Mouse (Mus musculus) frontal cortex, postnatal 14 days (tissue): ENCODE data around the gene Adamtsl3.
"Not testable (repeated sequence)": the region's sequence is repeated elsewhere in the genome, so short reads cannot be mapped to it uniquely, and the experiment has no call there.

ENCODE experiments used
- DNase-seq, 2 experiments: peaks; one replicate each; pipeline ENCODE4 v3.0.0; 2022; ENCODE audit warnings: low spot score in 2 of 2

Adamtsl3 gene

DNA sequence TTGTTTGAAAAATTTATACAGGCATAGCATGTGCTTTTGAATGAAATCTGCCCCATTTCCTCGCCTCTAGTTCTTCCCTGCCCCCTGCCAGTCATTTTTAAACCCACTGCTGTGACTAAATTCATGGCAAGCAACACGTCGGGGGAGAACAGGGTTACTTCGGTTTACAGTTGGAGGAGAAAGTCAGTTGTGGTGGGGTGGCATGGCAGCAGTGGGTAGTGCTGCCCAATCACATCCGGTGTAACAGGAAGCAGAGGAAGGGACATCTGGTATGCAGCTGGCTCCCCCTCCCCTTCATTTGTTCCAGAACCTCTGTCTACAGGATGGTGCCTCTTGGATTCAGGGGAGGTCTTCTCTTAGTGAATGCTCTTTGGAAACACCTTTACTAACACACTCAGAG lies 25.6 kb downstream of the Adamtsl3 start:
- DNase-seq: no peak

DNA sequence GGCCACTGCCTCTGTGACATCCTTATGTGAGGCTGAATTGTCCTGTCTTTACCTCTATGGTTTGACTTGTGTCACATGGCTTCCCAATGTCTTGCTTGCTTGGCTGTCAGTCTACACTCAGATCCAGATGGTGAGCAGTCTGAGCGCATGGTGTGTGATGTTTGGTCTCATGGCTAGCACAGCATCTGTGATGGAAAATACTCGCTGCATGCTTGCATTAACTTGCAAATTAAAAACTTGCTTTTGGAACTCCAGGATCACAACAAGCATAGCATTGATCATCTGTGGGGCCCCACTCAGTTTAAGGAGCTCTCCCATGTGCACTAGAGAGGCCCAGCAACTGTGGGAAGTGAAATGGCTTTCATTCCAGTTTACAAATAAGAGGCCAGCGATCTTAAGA lies 29.1 kb downstream of the Adamtsl3 start:
- no peak for DNase-seq

DNA sequence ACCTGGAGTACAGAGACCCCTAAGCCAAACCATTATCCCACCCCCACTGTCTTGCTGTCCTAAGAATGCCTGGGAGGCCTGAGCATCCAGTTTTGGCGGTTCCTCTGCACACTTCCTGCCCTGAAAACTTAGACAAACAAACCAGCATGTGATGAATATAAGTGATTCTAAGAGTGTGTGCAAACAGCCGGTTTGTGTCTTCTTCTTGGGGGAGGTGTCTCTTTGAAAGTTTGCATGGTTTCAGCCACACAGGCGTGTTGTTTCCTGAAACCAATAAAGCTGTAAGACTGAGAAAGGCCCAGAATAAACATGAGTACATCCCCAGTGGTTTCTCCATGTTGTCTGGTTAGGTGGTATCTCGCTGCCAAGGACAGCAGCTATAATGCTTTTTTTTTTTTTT lies 30.6 kb downstream of the Adamtsl3 start:
- DNase-seq: no peak

DNA sequence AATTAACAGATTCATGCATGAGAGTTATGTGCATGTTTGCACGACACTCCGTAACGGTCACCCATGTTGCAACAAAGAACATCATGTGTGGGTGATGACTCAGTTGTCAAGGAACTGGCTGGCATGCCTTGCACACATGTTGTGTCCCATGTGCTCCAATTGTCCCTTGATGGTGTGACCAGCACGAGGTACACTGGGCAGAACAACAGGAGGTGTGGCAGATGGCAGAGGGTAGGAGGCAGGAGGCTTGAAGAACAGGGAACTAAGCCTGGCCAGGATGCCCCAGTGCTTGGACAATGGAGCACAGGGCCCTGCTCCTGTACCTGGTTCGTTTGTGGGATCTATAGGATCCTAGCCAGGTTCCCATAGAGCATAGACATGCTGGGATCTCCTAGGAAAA lies 31.0 kb downstream of the Adamtsl3 start:
- DNase-seq: no peak

DNA sequence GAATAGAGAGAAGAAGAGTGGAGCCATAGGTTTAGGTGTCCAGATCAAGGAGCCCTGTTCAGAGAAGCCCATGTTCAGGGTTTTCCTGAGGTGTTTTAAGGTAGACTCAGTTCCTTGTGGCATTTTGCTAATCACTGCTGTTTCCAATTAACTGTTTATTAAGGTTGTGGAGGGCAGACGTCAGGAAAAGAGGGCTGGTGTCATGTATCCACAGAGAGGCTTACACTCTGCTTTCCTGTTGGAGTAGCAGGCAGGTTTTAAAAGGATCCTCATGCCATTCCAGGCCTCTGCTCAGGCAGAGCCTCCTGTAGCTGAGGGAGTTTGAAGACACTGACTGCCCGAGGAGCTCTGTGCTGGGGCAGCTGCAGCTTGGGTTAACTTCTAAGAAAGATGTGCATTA lies 32.6 kb downstream of the Adamtsl3 start:
- no peak for DNase-seq

DNA sequence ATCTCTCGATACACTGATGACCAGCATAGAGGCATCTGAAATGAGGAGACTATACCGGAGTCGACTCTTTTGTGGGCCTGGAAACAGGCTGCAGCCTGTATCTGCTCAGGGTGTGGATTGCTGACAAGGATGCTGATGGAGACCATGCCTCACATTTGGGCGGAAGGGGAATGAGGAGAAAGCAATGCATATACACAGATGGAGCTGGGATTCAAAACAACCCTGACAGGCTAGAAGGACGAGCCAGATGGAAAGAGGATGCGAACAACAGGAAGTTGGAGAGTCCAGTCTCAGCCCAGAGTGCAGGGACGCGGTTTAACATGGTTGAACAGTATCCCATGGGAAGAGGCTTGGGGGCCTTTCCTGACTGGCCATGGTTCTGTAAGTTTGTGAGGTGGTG lies 34.6 kb downstream of the Adamtsl3 start:
- no peak for DNase-seq

DNA sequence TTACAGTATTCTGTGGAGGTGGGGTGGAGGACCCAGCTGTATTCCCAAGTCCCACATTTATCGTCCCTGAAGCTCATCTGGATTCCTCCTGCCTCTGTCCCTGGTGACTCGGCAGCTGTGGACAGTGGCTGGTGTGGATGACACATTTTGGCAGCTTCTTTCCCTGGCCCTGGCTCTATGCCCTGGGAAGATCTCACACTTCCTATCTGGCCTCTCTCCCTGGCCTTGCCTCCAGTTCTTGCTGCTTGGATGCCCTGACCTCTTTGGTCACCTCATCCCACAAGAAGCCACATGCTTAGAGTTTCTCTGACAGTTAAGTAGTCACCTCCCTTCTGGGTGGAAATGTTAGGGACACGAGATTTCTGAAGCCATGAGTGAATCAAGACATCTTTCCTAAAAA lies 35.9 kb downstream of the Adamtsl3 start:
- no peak for DNase-seq

DNA sequence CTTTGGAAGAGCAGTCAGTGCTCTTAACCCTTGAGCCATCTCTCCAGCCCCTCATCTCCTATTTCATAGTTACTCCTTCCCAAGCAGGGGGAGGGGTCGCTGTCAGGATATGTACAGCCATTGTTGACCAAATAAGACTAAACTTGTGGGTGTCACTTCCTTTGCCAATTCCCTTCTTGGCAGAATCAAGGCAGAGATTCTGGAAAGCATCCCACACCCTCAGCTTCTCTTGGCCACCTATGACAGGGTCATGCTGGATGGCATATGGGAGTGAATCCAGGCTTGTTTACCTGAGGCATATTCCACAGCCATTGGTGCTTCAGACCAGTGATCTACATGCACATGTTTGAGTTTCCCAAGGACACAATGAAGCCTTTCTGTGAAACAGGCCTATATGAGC lies 42.8 kb downstream of the Adamtsl3 start:
- no peak for DNase-seq

DNA sequence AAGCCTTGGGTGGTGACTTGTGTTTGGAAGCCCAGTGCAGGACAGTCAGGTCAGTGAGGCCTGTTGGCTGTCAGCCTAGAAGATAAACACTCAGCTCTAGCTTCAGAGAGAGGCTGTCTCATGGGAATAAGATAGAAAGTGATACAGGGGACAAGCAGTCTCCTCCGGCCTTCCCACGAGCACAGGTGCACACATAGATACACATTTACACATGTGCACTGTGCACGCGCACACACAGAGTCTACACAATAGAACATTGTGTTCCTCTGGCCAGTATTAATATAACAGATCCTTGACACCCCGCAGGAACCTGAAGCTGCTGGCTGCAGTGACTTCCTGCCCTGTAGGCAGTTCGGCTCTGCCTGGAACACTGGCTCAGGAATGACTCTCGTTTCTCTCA lies 44.3 kb downstream of the Adamtsl3 start:
- DNase-seq: no peak

DNA sequence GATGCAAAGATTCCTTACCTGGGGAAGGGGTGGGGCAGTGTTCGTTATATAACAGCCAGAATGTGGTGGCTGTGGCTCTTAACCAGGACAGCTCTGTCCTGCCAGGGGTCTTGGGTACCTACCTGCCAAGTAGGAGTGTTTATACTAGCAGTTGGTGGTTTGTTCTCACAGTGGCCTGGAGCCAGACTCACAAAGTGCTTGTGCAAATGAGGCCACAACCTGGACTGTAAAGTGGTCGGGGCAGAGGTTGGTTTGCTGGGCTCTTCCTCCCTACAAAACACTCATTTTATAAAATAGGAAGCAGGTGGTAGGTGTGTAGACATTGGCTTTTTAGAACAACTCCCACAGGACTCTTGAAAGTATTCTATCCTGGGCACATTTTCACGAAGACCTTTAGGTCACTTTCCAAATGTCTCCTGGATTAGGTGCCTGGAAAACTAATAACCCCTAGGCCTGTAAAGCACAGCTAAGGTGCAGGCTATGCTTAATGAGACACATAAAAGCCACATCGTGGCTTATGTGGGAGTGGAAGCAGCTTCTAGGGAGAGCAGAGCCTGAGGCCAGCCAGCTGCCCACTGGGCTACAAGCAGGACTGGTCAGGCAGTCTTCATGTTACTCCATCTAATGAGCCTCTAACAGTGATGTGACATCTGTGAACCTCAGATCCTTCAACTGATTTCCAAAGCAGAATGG lies 47.5 kb downstream of the Adamtsl3 start:
- DNase-seq: no peak

DNA sequence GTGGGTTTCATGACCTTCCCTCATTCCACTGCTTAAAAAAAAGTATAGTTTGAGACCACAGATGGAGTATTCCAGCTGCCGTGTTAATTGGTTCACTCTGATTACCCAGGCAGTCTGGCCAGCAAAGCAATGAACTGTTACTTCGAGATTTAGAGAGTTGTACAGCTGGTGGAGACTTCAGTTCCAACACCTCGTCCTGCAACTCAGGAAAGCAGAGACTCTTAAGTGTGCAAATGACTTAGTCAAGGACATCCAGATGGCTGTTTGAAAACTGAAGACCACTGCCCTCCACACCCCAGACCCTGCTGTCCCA lies 48.0 kb downstream of the Adamtsl3 start:
- no peak for DNase-seq

DNA sequence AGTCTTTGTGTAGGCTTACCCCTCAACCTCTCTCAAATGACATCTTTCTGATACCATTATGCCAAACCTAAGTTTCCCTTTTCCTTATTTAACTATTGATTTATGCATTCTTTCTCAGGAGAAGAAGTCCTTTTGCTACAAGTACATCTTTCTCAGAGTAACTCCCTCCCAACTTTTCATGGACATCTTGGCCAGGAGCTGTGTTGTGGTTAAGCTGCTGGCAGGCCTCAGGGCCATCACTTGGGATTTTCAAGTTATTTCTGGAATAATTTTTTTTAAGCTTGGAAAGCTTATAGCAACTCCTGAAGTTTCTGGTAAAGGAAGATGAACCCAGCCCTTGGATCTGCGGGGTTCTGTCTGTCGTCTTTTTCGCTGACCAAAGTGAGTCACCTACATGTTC lies 51.6 kb downstream of the Adamtsl3 start:
- no peak for DNase-seq

DNA sequence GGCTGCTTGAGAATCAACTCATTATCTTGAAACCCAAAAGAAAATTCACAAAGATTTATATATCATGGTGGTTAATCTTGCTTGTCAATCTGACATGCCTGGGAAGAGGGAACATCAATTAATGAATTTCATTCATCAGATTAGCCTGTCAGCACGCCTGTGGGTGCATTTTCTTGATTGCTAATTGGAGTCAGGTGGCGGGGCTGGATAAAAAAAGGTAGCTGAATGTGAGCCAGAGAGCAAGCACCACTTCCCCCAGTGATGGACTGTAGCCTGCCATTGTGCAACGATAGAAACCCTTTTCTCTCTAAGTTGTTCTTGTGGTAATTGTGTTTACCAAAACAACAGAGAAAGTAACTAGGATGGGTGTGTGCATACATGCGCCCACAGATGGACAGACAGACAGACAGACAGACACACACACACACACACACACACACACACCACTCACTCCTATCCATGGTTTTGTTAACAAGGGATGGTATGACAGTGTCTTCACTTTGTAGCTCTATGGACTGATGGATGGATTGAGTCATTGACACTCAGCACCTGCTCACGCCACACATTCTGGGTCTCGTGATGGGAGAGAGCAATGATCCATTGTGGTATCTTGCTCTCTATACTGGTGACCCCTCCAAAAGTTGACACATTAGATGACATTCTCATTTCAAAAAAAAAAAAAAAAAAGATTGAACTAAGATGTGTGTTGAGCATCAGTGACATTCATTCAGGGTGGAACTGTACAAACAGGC lies 59.1 kb downstream of the Adamtsl3 start:
- DNase-seq: no peak

DNA sequence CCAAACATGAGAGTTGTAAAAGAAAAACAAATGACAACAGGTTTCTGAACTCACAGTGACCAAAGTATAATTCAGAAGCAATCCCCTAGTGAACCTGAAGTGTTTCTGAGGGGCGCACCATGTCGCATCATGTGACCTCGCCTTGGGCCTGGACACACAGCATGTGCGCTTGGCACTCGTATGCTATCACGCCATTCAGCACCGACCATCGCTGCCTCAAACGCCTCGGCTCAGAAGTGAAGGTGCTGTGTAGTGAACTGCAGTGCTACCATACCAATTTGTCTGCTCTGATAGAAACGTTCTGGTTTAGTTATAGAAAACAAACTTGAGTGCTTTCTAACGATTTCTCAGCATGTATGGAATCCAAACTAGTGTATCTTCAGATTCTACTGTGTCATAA lies 59.7 kb downstream of the Adamtsl3 start:
- no peak for DNase-seq

DNA sequence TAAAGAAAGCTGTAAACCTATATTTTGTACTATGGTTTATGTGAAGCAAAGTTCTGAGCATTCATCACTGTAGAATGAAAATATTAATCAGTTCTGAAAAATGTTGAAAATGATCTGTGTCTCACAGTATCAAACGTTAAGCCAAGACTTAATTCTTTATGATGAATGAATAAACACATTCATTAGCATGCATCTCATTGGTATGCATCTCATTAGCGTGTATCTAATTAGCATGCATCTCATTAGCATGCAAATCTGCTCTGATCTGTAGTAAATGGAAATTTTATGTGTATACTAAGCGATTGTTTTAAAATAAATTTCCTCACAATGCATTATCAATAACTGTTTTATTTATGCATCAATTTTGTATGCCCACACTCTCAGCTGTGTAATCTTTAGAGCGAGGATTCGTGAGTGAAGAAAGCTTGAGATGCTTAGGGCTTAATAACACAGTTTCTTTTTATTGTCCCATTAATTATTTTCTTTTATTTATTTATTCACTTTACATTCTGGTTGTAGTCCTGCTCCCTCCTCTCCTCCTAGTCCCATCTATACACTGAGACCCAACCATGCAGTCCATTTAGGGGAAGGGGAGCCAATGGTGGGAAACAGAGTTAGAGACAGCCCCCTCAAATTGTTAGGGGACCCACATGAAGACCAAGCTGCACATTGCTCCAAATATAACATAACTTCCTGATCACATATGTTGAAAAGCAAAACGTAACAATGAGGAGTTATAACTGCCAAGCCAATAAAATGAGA lies 60.4 kb downstream of the Adamtsl3 start:
- DNase-seq: no peak

DNA sequence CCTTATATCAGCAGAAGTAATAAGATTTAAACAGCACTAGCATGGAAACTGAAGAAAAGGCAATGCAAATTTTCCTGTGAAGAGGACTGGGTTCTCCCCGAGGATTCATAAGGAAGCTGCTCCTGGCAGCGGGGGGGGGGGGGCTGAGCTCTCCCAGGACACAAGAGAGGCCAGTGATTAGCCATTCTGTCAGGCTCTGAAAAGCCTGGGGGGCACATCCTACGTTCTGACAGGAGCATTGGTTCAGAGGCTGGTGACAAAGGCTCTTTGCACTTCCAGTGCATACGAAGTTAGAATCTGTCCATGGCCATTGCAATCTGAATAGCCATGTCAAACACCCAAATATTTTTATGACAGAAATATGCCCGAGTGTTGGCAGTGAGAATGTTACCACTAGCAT lies 61.4 kb downstream of the Adamtsl3 start:
- DNase-seq: no peak

DNA sequence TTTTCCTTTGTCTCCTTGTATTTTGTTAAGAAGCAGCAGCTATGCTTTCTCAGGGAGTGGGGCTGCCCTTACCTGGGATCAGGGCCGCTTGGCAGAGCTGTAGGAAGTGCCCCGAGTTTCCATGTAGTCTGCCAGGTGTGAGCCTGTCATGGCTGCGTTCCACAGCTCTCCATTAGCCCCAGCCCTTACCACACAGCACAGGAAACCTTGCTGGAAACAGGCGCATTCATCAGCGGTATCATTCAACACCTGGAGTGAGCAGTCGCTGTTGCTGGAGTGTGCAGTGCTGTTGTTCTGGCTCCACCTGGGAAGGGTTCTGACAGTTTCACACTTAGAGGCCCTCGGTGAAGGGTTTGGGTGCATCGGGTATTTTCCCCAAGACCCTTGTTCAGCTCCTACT lies 62.1 kb downstream of the Adamtsl3 start:
- no peak for DNase-seq

DNA sequence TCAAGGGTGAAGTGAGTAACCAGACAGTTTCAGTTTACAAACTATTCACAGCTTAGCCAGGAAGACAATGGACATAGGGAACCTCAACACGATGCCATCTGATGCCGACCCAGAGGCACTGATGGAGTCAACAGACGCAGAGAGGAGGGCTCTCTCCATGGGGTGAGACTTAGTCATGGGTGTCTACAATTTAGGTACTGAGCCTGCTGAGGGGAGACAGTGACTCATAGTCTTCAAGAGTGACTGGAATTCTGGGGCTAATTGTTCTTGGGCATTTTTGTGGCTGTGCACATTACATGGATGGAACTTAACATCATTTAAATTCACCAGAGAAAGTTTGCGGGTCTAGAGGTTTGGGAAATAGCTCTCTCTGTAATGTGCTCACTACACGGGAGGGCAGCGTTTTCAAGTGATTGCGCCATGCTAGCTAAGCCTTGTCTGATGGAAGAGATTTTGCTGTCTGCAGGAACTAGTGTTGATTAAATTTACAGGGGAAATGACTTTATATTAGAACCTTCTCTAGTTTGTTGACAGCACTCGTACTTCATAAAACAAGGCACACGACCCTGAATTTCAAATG lies 70.1 kb downstream of the Adamtsl3 start:
- DNase-seq: no peak

DNA sequence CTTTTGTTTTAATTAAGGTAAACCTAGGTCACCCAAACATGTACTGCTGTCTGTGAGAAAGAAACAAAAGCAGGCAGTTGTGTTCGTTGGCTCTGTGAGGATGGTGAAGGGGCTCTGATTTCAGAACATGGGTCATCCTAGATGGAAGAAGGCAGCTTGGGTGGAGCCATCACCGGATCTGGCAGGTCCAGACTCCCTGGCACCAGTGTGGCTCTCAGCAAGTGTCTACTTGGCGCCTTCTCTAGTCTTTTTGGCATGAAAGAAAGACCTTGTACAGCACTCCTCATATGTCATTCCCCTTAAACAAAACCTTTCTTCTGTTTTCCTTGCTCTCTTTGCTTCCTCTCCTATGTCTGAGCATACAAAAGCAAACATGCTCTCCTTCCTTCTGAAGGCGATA lies 75.5 kb downstream of the Adamtsl3 start:
- no peak for DNase-seq

DNA sequence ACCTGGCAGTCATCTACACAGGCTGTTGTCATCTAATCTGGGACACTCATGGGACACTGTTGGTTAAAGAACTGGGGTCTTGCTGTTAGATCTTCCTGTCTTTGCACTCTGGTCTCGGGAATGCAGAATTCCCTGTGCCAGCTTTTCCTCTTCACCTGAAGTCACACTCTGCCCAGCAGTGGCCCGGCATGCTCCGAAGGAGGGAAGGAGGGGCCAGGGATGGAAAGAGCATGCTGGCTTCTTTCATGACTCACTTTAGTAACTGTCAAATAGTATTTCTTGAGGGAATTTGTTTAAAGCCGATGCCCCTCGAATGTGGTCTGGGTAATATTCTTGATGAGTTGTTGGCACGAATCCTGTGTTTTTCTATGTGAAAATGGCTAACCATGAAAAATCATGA lies 81.2 kb downstream of the Adamtsl3 start:
- no peak for DNase-seq

DNA sequence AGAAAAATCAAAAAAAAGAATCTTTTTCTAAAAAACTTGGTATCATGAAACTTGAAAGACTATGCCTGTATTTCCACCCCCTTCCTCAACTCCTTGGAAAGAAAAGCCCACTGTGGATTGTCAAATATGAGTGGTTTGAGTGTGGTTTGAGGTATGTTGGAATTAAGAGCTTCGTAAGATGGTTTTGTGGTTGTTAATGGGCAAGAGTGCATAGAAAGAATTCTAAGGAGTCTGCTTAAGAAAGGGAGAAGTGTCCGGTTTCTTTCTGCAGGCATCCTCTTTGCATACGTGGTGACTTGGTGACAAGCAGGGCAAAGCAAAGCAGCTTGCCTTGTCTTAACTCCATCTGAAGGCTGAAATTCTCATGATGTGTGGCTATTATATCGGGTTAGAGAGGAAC lies 81.6 kb downstream of the Adamtsl3 start:
- DNase-seq: no peak

DNA sequence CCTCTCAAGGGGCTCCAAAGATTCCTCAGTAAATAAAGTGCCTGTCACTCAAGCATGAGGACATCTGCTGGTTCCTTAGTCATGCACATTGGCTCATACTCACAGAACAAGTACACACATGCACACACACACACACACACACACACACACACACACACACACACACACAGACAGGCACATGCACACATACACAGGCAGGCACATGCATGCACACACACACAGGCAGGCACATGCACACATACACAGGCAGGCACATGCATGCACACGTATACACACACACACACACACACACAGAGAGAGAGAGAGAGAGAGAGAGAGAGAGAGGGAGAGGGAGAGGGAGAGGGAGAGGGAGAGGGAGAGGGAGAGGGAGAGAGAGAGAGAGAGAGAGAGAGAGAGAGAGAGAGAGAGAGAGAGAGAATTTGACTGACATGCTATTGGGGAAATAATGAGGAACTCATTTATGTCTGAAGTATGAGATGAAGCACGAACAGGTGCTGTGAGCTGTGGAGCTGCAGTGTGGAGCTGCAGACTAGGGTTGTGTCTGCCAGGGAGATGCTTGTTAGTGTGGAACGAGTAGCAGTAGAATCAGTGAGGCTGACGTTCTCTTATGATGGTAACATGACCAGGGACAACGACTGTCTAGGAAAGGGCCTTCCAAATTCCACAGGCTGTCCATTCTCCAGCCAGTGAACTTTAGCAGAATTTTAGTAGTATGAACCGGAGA lies 85.0 kb downstream of the Adamtsl3 start:
- not testable (repeated sequence) for DNase-seq
